Mouse (Mus musculus) heart, postnatal 0 days (tissue): ENCODE measurements around the gene Zbtb25.

Source experiments
- CTCF ChIP-seq: IDR thresholded peaks from 2 replicates; pipeline ENCODE4 v1.5.1; 2016; ENCODE audit warnings: antibody characterized with exemption, control low read depth, low read depth
- EP300 ChIP-seq: IDR thresholded peaks from 2 replicates; pipeline ENCODE4 v1.6.1; 2016; ENCODE audit warnings: antibody characterized with exemption, low read depth

DNA sequence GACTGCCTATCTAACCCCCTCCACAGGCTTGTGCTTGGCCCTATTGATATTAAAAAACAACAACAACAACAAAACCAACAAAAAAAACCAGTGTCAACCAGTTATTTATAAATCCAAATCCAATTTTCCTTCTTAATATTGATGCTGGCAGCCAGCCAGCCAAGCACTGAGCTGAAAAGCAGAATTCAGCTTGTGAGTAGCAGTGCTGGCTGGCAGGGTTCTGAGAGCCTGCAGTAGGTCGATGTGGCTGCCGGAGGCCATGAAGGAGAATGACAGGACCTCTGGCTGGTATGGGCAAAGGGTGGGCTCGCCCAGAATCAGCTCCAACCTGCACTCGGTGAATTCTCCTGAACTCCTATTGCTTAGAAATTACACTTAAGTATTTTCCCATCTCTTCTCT lies 65.2 kb downstream of the Zbtb25 start:
- TF ChIP-seq CTCF: no peak
- no peak for TF ChIP-seq EP300
